Mouse (Mus musculus) left cerebral cortex, postnatal 14 days (tissue): ENCODE results near the gene Coq2. TPM values are rescaled to one million over a fixed set of nuclear protein-coding genes. Genes with fewer than 3 reads are reported as not detected.
A peak's percentile ranks its signal among the peaks of the same experiment; 100 is the strongest.

ENCODE experiments used
- DNase-seq, 2 experiments: peaks; one replicate each; pipeline ENCODE4 v3.0.0; 2021 to 2022; ENCODE audit warnings: low spot score in 2 of 2, mixed read lengths in 1 of 2
- intact Hi-C: fragments of 180-260 bp; cut with DNase I; formaldehyde crosslinking; loops from one replicate; pipeline ENCODE4 v1.15.1; 2025
- total RNA-seq, 2 experiments: library from RNA; stranded (reverse); gene quantifications; 2 replicates each; pipeline ENCODE4 v1.2.3; 2021

The Coq2 gene
- total RNA-seq, 2 experiments from 2014 or later, result 63.3 to 64.4 TPM

GRCm38 (mm10) chr5:100671398-100671797 is 3.5 kb downstream of the Coq2 start:
- intact Hi-C loops, result loop anchor here (10.0 kb wide), 2 partner anchors 123 to 243 kb away; partner anchors contain the start of genes Helq and Mrps18c

GRCm38 (mm10) chr5:100666965-100667364 is 8.0 kb downstream of the Coq2 start:
- intact Hi-C loops, result loop anchor here (5.0 kb wide), 1 partner anchor 120 kb away; no protein-coding TSS in a partner anchor
- no peak for DNase-seq

More at GRCm38 (mm10) chr5:100671398-100671797, 3.5 kb downstream of the Coq2 start:
- DNase-seq, result peak; percentile 52 to 54

- peak; percentile 30 to 49 for DNase-seq
- intact Hi-C loops, result loop anchor here (5.0 kb wide), 1 partner anchor 102 kb away; no protein-coding TSS in a partner anchor
Observed at GRCm38 (mm10) chr5:100663854-100664253, 11.1 kb downstream of the Coq2 start.

GRCm38 (mm10) chr5:100663011-100663410 is 11.9 kb downstream of the Coq2 start:
- DNase-seq, result peak in 1 of 2 experiments; percentile 20
- intact Hi-C loops, result loop anchor here (5.0 kb wide), 1 partner anchor 101 kb away; no protein-coding TSS in a partner anchor

- intact Hi-C loops, result no loop called here
- DNase-seq, result peak in 1 of 2 experiments; percentile 46
Observed at GRCm38 (mm10) chr5:100658460-100658859, 16.5 kb downstream of the Coq2 start.

- DNase-seq, result no peak
- intact Hi-C loops, result no loop called here
Observed at GRCm38 (mm10) chr5:100656352-100656751, 18.6 kb downstream of the Coq2 start.

GRCm38 (mm10) chr5:100652327-100652726 is 22.6 kb downstream of the Coq2 start:
- intact Hi-C loops, result no loop called here
- DNase-seq, result no peak

- intact Hi-C loops, result no loop called here
- no peak for DNase-seq
Observed at GRCm38 (mm10) chr5:100651486-100651885, 23.5 kb downstream of the Coq2 start.

GRCm38 (mm10) chr5:100650969-100651368 is 24.0 kb downstream of the Coq2 start:
- intact Hi-C loops, result no loop called here
- DNase-seq, result no peak

GRCm38 (mm10) chr5:100648546-100648945 is 26.4 kb downstream of the Coq2 start:
- DNase-seq, result no peak
- intact Hi-C loops, result no loop called here

- intact Hi-C loops, result no loop called here
- no peak for DNase-seq
Observed at GRCm38 (mm10) chr5:100648046-100648445, 26.9 kb downstream of the Coq2 start.

- no peak for DNase-seq
- intact Hi-C loops, result no loop called here
Observed at GRCm38 (mm10) chr5:100646558-100646957, 28.4 kb downstream of the Coq2 start.

- intact Hi-C loops, result no loop called here
Observed at GRCm38 (mm10) chr5:100643991-100644535, 30.9 kb downstream of the Coq2 start.

GRCm38 (mm10) chr5:100643253-100643990 is 31.5 kb downstream of the Coq2 start:
- intact Hi-C loops, result no loop called here
- DNase-seq, result peak; percentile 44 to 50

More at GRCm38 (mm10) chr5:100643991-100644535, 30.9 kb downstream of the Coq2 start:
- no peak for DNase-seq

GRCm38 (mm10) chr5:100642316-100642715 is 32.6 kb downstream of the Coq2 start:
- intact Hi-C loops, result no loop called here
- no peak for DNase-seq

- intact Hi-C loops, result no loop called here
- no peak for DNase-seq
Observed at GRCm38 (mm10) chr5:100638483-100638882, 36.5 kb downstream of the Coq2 start.

- DNase-seq, result no peak
- intact Hi-C loops, result no loop called here
Observed at GRCm38 (mm10) chr5:100636794-100637544, 38.0 kb downstream of the Coq2 start.

- DNase-seq, result no peak
- intact Hi-C loops, result no loop called here
Observed at GRCm38 (mm10) chr5:100635908-100636307, 39.0 kb downstream of the Coq2 start.

GRCm38 (mm10) chr5:100634885-100635478 is 40.0 kb downstream of the Coq2 start:
- DNase-seq, result no peak
- intact Hi-C loops, result no loop called here
